Mouse (Mus musculus): Measurements from ENCODE around the gene Itgb5. TPM values are rescaled to one million over a fixed set of nuclear protein-coding genes. Genes with fewer than 3 reads are reported as not detected.
A peak's percentile ranks its signal among the peaks of the same experiment; 100 is the strongest.

Itgb5 gene
- polyA plus RNA-seq, 1 experiment from 2014 or later, result 120 TPM

GRCm38 (mm10) chr16:33922111-33923000 is 92.9 kb downstream of the Itgb5 start:
- Histone ChIP-seq H3K9ac (no peak overlapping the region), H3K36me3 (peaks cover 31% of the 10 kb centered on the region), H3K4me1 (peaks cover 32% of the 10 kb centered on the region), H3K27ac (peak overlapping the region; percentile 86), H3K4me3 (no peak overlapping the region), H3K27me3 (no peaks in the 10 kb centered on the region), H3K4me2 (replicated peaks) (no peak overlapping the region), H3K9me3 (no peaks in the 10 kb centered on the region)
- no peak for ATAC-seq (ENCODE audit: insufficient number of reproducible peaks, insufficient read depth, low FRiP score, low TSS enrichment)
- 27% methylated on average over 18 of the region's 18 CpGs for WGBS

DNA sequence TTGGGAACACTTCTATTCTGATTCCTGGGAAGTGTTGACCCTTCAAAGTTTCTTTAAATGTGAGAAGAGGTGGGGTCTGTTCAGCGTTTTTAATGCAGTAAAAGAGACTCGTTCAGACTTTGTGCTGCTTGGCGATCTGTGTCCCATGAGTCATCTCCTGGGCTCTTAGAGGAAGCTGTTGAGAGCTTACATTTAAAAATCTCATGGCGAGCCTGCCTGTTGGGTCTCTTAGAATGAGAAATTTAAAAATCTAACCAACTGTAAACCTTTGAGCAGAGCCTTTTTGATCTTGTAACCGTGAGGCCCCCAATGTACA is 93.5 kb downstream of the Itgb5 start:
- Histone ChIP-seq H3K4me1 (peaks cover 30% of the 10 kb centered on the region), H3K9ac (no peak overlapping the region), H3K4me2 (replicated peaks) (no peak overlapping the region), H3K27me3 (no peaks in the 10 kb centered on the region), H3K4me3 (no peak overlapping the region), H3K36me3 (peaks cover 26% of the 10 kb centered on the region), H3K9me3 (no peaks in the 10 kb centered on the region), H3K27ac (peak overlapping the region; percentile 86)
- 51% methylated on average over 5 of the region's 5 CpGs for WGBS
- ATAC-seq (ENCODE audit: insufficient number of reproducible peaks, insufficient read depth, low FRiP score, low TSS enrichment), result no peak

GRCm38 (mm10) chr16:33923758-33924157 is 94.3 kb downstream of the Itgb5 start:
- Histone ChIP-seq H3K36me3 (peaks cover 24% of the 10 kb centered on the region), H3K4me1 (peaks cover 34% of the 10 kb centered on the region), H3K27me3 (no peaks in the 10 kb centered on the region), H3K4me3 (no peak overlapping the region), H3K4me2 (replicated peaks) (no peak overlapping the region), H3K9me3 (no peaks in the 10 kb centered on the region), H3K9ac (no peak overlapping the region), H3K27ac (peak overlapping the region; percentile 86; the same call in 1 of the 2 replicates)
- no peak for ATAC-seq (ENCODE audit: insufficient number of reproducible peaks, insufficient read depth, low FRiP score, low TSS enrichment)
- WGBS, result 92% methylated on average over 8 of the region's 8 CpGs

- no peak for ATAC-seq (ENCODE audit: insufficient number of reproducible peaks, insufficient read depth, low FRiP score, low TSS enrichment)
- Histone ChIP-seq H3K4me1 (peaks cover 16% of the 10 kb centered on the region), H3K4me3 (no peak overlapping the region), H3K4me2 (replicated peaks) (no peak overlapping the region), H3K9me3 (no peaks in the 10 kb centered on the region), H3K9ac (no peak overlapping the region), H3K36me3 (0 out of 2 replicates have a peak, but pooled peaks cover 11% of the 10 kb centered on the region), H3K27me3 (no peaks in the 10 kb centered on the region), H3K27ac (no peak overlapping the region)
- WGBS, result 75% methylated on average over 6 of the region's 6 CpGs
These were observed 97.9 kb downstream of the Itgb5 start for GRCm38 (mm10) chr16:33927263-33927824.

GRCm38 (mm10) chr16:33928788-33929462 is 99.5 kb downstream of the Itgb5 start:
- no peak for ATAC-seq (ENCODE audit: insufficient number of reproducible peaks, insufficient read depth, low FRiP score, low TSS enrichment)
- no peak overlapping the region for H3K4me2 ChIP-seq (replicated peaks)
- H3K9ac ChIP-seq, result no peak overlapping the region
- H3K27me3 ChIP-seq, result no peaks in the 10 kb centered on the region
- H3K4me1 ChIP-seq, result peaks cover 17% of the 10 kb centered on the region
- H3K4me3 ChIP-seq, result no peak overlapping the region
- H3K36me3 ChIP-seq, result 0 out of 2 replicates have a peak, but pooled peaks cover 11% of the 10 kb centered on the region
- no peaks in the 10 kb centered on the region for H3K9me3 ChIP-seq
- H3K27ac ChIP-seq, result no peak overlapping the region
- 85% methylated on average over 9 of the region's 9 CpGs for WGBS

- WGBS, result 86% methylated on average over 6 of the region's 6 CpGs
- no peak for ATAC-seq (ENCODE audit: insufficient number of reproducible peaks, insufficient read depth, low FRiP score, low TSS enrichment)
- Histone ChIP-seq H3K4me1 (peaks cover 26% of the 10 kb centered on the region), H3K4me3 (no peak overlapping the region), H3K9ac (no peak overlapping the region), H3K27ac (no peak overlapping the region), H3K9me3 (no peaks in the 10 kb centered on the region), H3K27me3 (no peaks in the 10 kb centered on the region), H3K4me2 (replicated peaks) (no peak overlapping the region), H3K36me3 (0 out of 2 replicates have a peak, but pooled peaks cover 5% of the 10 kb centered on the region)
These were observed 101.3 kb downstream of the Itgb5 start for GRCm38 (mm10) chr16:33930785-33931184.

DNA sequence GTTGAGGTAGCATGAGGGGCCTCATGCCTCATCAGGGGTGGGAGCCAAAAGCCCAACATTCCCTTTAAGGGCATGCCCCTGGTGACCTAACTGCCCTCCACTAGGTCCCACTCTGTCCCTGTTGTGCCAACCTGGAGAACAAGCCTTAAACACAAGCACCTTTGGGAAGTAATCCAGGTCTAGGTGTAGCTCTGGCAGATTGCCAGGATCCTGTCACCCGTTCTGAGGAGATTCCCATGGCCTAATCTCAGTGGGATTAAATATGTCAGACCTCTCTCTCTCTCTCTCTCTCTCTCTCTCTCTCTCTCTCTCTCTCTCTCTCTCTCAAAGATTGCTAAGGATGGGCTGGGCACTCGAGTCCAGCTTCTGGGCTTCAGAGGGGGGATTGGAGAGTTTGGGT is 102.2 kb downstream of the Itgb5 start:
- Histone ChIP-seq H3K9ac (no peak overlapping the region), H3K36me3 (0 out of 2 replicates have a peak, but pooled peaks cover 4% of the 10 kb centered on the region), H3K9me3 (no peaks in the 10 kb centered on the region), H3K4me3 (no peak overlapping the region), H3K27ac (no peak overlapping the region), H3K4me1 (peaks cover 29% of the 10 kb centered on the region), H3K4me2 (replicated peaks) (no peak overlapping the region), H3K27me3 (no peaks in the 10 kb centered on the region)
- 50% methylated on average over 2 of the region's 2 CpGs for WGBS
- no peak for ATAC-seq (ENCODE audit: insufficient number of reproducible peaks, insufficient read depth, low FRiP score, low TSS enrichment)

DNA sequence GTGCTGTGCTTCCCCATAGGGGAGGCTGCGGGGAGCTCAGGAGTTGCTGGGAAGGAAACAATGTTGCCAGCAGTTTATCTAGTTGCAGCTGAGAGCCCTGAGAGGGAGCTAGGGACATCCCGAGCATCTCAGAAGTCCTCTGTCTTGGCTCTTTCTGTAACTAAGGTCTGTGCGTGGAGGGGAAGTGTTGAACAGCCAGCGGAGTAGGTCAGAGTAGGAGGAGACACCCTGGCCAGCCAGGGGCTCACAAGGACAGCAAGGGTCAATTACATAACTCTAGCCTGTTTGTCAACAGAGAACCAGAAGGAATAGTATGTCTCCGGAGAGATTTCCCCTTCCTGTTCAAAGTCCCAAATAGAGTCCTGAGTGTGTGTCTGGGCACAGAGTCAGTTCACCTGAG is 102.7 kb downstream of the Itgb5 start:
- no peak overlapping the region for H3K9ac ChIP-seq
- peaks cover 29% of the 10 kb centered on the region for H3K4me1 ChIP-seq
- no peaks in the 10 kb centered on the region for H3K27me3 ChIP-seq
- no peak overlapping the region for H3K27ac ChIP-seq
- no peak for ATAC-seq (ENCODE audit: insufficient number of reproducible peaks, insufficient read depth, low FRiP score, low TSS enrichment)
- WGBS, result 60% methylated on average over 5 of the region's 5 CpGs
- no peak overlapping the region for H3K4me2 ChIP-seq (replicated peaks)
- H3K4me3 ChIP-seq, result no peak overlapping the region
- H3K36me3 ChIP-seq, result 0 out of 2 replicates have a peak, but pooled peaks cover 4% of the 10 kb centered on the region
- no peaks in the 10 kb centered on the region for H3K9me3 ChIP-seq

GRCm38 (mm10) chr16:33933411-33933810 is 103.9 kb downstream of the Itgb5 start:
- Histone ChIP-seq H3K4me2 (replicated peaks) (no peak overlapping the region), H3K9ac (no peak overlapping the region), H3K4me3 (no peak overlapping the region), H3K4me1 (peaks cover 37% of the 10 kb centered on the region), H3K9me3 (no peaks in the 10 kb centered on the region), H3K27me3 (no peaks in the 10 kb centered on the region), H3K27ac (0 out of 2 replicates have a peak overlapping the region, but pooled peaks have one; percentile 14), H3K36me3 (peaks cover 7% of the 10 kb centered on the region; the same call in 1 of the 2 replicates)
- 92% methylated on average over 11 of the region's 11 CpGs for WGBS
- ATAC-seq (ENCODE audit: insufficient number of reproducible peaks, insufficient read depth, low FRiP score, low TSS enrichment), result no peak

GRCm38 (mm10) chr16:33934701-33935406 is 105.4 kb downstream of the Itgb5 start:
- H3K9me3 ChIP-seq, result no peaks in the 10 kb centered on the region
- H3K27me3 ChIP-seq, result no peaks in the 10 kb centered on the region
- no peak overlapping the region for H3K4me2 ChIP-seq (replicated peaks)
- peak overlapping the region; percentile 27; the same call in 1 of the 2 replicates for H3K9ac ChIP-seq
- peaks cover 47% of the 10 kb centered on the region for H3K4me1 ChIP-seq
- H3K36me3 ChIP-seq, result peaks cover 8% of the 10 kb centered on the region; the same call in 1 of the 2 replicates
- 61% methylated on average over 5 of the region's 5 CpGs for WGBS
- ATAC-seq (ENCODE audit: insufficient number of reproducible peaks, insufficient read depth, low FRiP score, low TSS enrichment), result no peak; the same call in 1 of the 2 replicates
- H3K4me3 ChIP-seq, result no peak overlapping the region
- H3K27ac ChIP-seq, result peak overlapping the region; percentile 79

GRCm38 (mm10) chr16:33935407-33935785 is 105.9 kb downstream of the Itgb5 start:
- H3K27ac ChIP-seq, result no peak overlapping the region
- no peak overlapping the region for H3K4me2 ChIP-seq (replicated peaks)
- no peaks in the 10 kb centered on the region for H3K9me3 ChIP-seq
- no peak for ATAC-seq (ENCODE audit: insufficient number of reproducible peaks, insufficient read depth, low FRiP score, low TSS enrichment)
- WGBS, result 92% methylated on average over 6 of the region's 6 CpGs
- no peaks in the 10 kb centered on the region for H3K27me3 ChIP-seq
- H3K4me1 ChIP-seq, result peaks cover 52% of the 10 kb centered on the region
- H3K36me3 ChIP-seq, result peaks cover 5% of the 10 kb centered on the region; the same call in 1 of the 2 replicates
- H3K4me3 ChIP-seq, result no peak overlapping the region
- H3K9ac ChIP-seq, result no peak overlapping the region
